Mouse (Mus musculus): Measurements from ENCODE around the gene Dnmt1. TPM values are rescaled to one million over a fixed set of nuclear protein-coding genes. Genes with fewer than 3 reads are reported as not detected.
A peak's percentile ranks its signal among the peaks of the same experiment; 100 is the strongest.

Gene Dnmt1
- total RNA-seq, 2 experiments from 2014 or later = 66.7 to 68.2 TPM

DNA sequence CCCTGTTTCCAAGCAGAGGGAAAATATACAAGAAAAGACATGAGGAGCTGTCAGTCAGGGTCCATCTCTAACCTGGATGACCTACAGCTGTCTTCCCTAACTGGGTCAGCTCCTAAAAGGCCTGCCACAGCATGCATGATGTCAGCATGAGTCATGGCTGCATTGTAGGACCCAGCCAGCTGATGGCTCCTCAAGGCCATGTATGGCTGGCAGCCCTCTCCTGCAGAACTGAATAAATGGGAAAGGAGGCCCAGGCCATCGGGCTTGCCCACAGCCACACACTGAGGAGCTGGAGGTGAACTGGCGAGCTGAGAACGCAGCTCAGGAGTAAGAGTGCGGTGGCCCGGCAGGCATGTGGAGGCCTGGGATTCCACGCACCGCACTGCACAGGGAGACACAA lies 16.3 kb downstream of the Dnmt1 start:
- peak; percentile 28 for DNase-seq

DNA sequence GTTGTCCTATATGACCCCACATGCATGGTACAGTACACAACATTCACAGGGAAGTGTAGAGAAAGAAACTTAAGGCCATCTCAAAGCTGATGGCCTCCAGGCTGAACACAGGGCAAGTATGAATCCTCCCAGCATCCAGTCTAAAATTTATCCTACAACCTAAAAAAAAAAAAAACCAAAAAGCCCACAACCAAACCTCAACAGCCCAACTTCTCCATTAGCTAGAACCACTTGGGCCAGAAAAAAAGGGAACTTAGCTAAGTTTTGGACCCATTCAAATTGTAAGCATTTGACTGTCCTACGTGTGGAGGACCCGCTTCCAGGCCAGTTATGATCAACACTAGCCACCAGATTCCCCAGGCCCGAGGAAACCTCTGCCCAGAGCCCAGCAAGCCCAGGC lies 36.4 kb downstream of the Dnmt1 start:
- DNase-seq = no peak

- peak; percentile 27 for DNase-seq
Observed at GRCm38 (mm10) chr9:20916160-20916559, 43.5 kb downstream of the Dnmt1 start.

DNA sequence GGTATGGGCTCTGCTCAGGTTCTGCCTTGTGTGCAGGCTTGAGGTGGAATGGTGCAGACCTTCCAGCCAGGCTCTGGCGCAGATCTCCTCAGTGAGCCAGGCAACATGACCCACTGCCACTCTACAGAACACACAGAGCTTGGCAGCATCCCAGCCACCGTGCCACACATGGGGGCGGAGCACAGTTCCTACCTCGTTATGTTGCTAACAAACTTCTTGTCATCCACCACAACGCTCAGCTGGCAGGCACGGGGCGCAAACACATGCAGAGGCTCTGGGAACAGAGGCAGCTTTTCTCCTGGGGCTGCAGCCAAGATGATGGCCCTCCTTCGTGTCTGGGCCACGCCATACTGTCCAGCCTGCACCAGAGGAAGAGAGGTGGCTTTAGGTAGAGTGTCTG lies 49.7 kb downstream of the Dnmt1 start:
- peak; percentile 43 for DNase-seq

GRCm38 (mm10) chr9:20902174-20902491 lies 57.6 kb downstream of the Dnmt1 start:
- no peak for DNase-seq

GRCm38 (mm10) chr9:20901466-20902173 lies 58.1 kb downstream of the Dnmt1 start:
- DNase-seq = peak; percentile 45

DNA sequence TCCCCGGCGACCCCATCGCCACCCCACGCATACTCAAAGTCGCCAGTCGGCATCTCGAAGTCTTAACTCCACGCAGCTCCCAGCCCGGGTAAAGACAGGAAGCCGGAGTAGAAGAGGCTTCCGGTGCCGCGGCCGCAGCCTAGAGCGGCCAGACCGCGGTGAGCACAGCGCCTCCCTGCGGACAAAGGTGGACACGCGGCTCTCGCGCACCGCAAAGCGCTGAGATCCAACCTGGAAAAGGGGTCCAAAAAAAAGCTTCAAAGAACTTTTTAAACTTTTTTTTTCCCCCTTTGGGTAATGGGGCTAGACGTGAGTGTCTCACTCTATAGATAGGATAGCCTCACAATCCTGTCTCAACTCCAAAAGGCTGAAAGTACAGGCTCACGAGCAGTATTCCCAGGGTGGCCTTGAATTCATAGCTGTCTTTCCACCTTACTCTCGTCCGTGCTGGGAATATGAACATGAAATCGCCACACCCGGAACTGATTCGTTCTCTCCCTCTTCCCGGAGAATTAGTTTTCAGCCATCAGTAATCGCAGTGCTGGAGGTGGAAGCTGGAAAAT lies 61.1 kb downstream of the Dnmt1 start, which contains the start of gene Eif3g:
Gene Eif3g (minus strand): TSS at position 113 of the 563 bp plus-strand sequence.
- DNase-seq = peak; percentile 92

DNA sequence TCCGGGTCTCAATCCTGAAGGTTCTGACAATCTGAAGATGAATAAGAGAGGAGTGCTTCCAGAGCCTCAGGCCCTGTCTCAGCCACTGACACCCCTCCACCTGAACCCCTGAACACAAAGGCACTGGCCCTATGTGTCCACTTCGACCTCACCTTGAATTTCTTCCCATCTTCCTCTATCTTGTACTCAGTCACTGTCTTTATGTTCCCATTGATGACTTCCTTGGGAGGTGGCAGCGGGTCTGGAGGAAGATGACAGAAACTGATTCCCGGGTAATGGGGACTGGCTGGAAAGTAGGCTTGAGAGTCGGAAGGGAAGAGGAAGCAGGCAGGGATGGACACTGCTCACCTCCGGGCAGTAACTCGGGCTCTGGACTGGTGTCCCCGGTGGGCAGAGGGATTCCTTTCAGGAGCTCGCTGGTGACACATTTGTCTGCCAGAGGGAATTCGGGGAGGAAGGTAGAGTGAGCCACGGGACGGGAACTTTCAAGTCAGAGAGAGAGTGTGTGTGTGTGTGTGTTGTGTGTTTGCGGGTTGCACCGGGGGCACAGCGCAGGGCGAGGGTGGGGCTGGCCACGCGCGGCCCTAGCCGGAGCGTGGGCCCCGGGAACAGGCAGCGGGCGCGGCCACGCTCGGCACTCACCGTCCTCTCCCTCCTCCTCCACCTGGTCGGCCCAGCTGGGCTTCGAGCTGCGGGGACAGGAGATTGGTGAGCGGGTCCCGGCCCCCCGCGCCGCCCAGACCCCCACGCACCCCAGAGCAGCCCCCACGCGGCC lies 61.8 kb downstream of the Dnmt1 start:
- no peak for DNase-seq

GRCm38 (mm10) chr9:20895382-20895781 lies 64.3 kb downstream of the Dnmt1 start:
- no peak for DNase-seq

DNA sequence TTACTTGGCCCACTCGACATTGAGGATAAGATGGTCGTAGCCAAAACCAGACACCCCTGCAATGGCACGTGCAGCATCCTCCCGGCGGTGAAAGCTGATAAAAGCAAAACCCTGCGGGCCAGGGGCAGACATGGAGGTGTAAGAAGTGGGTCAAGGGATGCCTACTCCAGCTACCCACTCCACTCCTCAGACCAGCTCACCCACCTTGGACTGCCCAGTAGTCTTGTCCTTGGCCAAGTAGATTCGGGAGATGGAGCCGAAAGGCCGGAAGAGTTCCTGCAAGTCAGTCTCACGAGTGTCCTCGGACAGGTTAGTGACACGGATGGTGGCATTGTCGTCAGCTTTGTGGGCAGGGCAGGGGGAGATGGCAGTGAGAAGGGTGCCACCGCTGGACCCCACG lies 65.1 kb downstream of the Dnmt1 start:
- DNase-seq = no peak

- no peak for DNase-seq
Observed at GRCm38 (mm10) chr9:20893590-20894343, 65.9 kb downstream of the Dnmt1 start.

GRCm38 (mm10) chr9:20893069-20893468 lies 66.6 kb downstream of the Dnmt1 start:
- no peak for DNase-seq

DNA sequence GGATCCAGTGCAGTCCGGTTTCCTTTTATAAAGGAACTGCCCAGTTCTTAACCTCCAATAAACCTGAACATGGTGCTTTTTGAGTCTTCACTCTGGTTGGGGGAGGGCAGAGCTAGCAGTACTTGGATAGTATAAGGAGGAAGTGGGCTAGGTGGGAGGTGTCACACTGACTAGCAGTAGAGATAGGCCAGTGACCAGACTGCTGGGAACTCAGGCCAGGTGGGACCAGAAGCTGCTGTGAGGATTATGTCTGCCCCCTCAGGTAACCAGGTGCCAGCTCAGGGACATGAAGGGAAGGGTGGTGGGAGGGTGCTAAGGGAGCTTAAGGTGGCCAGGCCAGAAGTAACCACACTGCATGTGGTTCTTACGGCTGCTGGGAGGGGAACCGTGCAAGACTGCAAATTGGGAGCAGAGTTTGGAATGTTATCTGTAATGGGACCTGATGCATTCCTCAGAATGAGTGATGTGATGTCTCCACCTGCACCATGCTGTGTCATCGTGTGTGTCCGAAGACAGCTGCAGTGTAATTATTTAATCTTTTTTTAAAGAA lies 67.5 kb downstream of the Dnmt1 start:
- DNase-seq = no peak

- no peak for DNase-seq
Observed at GRCm38 (mm10) chr9:20891339-20892103, 68.2 kb downstream of the Dnmt1 start.

- no peak for DNase-seq
Observed at GRCm38 (mm10) chr9:20890411-20890810, 69.3 kb downstream of the Dnmt1 start.

GRCm38 (mm10) chr9:20889185-20890141 lies 70.2 kb downstream of the Dnmt1 start:
- DNase-seq = no peak

DNA sequence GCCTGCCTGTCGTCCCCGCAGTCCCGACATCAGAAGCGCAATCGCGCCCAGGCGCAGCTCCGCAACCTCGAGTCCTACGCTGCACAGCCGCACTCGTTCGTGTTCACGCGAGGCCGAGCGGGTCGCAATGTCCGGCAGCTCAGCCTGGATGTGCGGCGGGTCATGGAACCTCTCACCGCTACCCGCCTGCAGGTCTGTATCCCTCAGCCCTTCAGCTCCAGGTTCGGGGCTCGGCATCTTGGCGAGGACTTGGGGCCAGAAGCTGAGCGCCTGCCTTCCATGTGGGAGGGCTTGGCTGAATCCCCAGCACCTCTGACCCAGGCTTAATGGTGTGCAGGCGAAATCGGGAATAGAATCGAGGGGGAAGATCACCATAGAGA lies 71.3 kb downstream of the Dnmt1 start:
- DNase-seq = no peak

DNA sequence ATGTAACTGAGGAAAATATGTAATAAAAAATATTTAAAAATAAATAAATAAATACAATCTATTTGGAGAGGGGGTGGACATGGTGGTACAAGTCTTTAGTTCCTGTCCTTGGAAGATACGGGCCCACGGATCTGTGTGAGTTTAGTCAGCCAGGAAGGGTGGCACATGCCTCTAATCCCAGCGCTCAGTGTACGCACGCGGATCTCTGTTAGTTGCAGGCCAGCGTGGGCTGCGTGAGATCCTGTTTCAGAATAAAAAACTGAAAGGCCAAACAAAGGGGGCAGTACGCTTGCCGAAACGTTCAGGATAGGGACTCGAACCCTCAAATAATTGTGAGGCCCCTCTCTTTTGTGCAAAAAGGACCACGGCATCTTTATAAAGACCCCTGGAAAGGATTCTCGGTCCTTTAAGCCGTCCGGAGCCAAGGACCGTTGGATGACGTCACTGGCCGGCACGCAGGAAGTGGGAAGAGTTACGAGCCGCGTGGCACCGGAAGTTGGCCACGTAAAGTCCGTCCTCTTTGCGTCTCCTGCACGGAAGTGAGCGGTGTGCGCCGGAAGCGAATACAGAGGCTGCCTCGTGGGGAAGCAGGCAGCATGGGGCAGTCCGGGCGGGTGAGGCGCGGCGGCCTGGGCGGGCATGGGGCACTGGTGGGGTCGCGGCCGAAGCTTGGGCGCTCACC lies 71.8 kb downstream of the Dnmt1 start, which contains the start of gene Ppan:
Gene Ppan (plus strand): TSS at position 472 of the 682 bp plus-strand sequence.
- DNase-seq = peak; percentile 95

DNA sequence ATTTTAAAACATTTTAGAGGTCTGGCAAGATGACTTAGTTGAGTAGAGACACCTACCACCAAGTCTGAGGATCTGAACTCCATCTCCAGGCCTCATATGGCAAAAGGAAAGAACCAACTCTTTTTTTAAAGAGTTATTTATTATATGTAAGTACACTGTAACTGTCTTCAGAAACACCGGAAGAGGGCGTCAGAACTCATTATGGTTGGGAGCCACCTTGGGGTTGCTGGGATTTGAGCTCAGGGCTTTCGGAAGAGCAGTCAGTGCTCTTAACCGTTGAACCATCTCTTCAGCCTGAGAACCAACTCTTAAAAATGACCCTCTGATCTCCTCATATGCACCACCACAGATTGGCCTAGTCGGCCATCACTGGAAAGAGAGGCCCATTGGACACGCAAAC lies 72.5 kb downstream of the Dnmt1 start:
- DNase-seq = no peak

DNA sequence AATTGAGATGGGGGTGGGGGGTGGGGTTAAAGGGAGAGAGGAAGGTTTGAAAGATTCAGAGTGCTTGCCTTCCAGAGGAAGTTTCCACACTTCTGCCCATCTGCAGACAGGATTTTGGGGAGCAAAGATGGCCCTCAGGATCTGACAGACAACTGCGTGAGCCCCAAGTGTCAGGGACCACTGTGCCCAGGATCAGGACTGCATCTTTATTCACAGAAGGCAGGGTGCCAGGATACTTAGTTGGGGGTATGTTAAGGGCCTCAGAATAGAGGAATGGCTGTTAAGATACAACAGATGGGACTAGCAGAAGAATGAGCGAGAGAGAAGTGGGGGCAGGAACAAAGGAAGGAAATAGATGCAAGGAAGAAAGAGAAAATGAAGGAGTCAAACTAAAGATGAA lies 73.1 kb downstream of the Dnmt1 start:
- no peak for DNase-seq

Measured in heart, postnatal 4 days (tissue).